Mouse (Mus musculus): ENCODE measurements at regions not wholly inside any gene's neighbourhood (a gene's known extent, or its start where the extent isn't known, plus 50 kb on each side); places are given as distances from the start of the nearest gene placed in this dataset.

DNA sequence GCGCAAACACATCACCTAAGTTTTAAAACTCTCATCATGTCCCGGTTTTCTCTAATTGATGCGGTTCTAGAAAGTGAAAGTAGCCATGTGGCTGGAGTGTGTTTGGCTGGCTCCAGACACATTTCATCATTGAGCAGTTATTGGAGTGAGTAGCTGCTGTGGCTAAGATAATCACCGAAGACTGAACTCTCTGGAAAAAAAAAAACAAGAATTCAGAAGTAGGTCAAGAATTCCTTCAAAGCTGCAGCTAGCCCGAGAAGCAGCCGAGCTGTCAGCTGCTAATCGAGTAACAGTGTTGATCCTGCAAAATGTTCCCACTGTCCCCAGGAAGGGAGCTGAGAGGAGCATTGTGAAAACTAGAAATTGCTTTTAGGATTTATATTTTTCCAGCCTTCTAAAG lies 509.0 kb upstream of the Map3k7 start:
- no peaks in the 10 kb centered on the region for H3K27me3 ChIP-seq (ENCODE audit: control insufficient read depth, insufficient read depth, insufficient read length)
- no peak overlapping the region for H3ac ChIP-seq (ENCODE audit: control insufficient read depth, insufficient read length)
- H3K79me2 ChIP-seq (ENCODE audit: control insufficient read depth, insufficient read depth): no peaks in the 10 kb centered on the region
- no peak for TF ChIP-seq TCF3 (IDR thresholded peaks at IDR 0.05; ENCODE audit: insufficient read length, low read depth)
- TF ChIP-seq SRF (IDR thresholded peaks at IDR 0.05; ENCODE audit: control insufficient read depth, insufficient read length, low read depth): no peak
- TF ChIP-seq USF1 (IDR thresholded peaks at IDR 0.05; ENCODE audit: low read depth): no peak
- TF ChIP-seq TCF12 (IDR thresholded peaks at IDR 0.05; ENCODE audit: insufficient read depth, poor library complexity, severe bottlenecking): no peak
- TF ChIP-seq CEBPB (IDR thresholded peaks at IDR 0.05; ENCODE audit: insufficient read depth, poor library complexity, severe bottlenecking): no peak
- no peak for TF ChIP-seq MYOD1 (IDR thresholded peaks at IDR 0.05; ENCODE audit: control insufficient read depth in 1 of 3, insufficient read length in 2 of 3, low read depth in 2 of 3)
- TF ChIP-seq POLR2AphosphoS2 (IDR thresholded peaks at IDR 0.05; ENCODE audit: insufficient read length, low read depth): no peak
- TF ChIP-seq E2F4 (IDR thresholded peaks at IDR 0.05; ENCODE audit: insufficient read depth): no peak
- no peak for TF ChIP-seq MAX (IDR thresholded peaks at IDR 0.05; ENCODE audit: low read depth)
- TF ChIP-seq POLR2A (IDR thresholded peaks at IDR 0.05; ENCODE audit: insufficient read length, low read depth): no peak
- TF ChIP-seq REST (IDR thresholded peaks at IDR 0.05; ENCODE audit: insufficient read depth, insufficient read length): no peak
- no peak for TF ChIP-seq MYOG (IDR thresholded peaks at IDR 0.05; ENCODE audit: control insufficient read depth in 1 of 3, insufficient read depth in 1 of 3, insufficient read length in 2 of 3, low read depth in 2 of 3)
- no peaks in the 10 kb centered on the region for H3K36me3 ChIP-seq (ENCODE audit: control insufficient read depth, insufficient read depth)
- H3K4me3 ChIP-seq: no peak overlapping the region
- peak overlapping the region; percentile 83 for H3K4me2 ChIP-seq (ENCODE audit: low read depth)

DNA sequence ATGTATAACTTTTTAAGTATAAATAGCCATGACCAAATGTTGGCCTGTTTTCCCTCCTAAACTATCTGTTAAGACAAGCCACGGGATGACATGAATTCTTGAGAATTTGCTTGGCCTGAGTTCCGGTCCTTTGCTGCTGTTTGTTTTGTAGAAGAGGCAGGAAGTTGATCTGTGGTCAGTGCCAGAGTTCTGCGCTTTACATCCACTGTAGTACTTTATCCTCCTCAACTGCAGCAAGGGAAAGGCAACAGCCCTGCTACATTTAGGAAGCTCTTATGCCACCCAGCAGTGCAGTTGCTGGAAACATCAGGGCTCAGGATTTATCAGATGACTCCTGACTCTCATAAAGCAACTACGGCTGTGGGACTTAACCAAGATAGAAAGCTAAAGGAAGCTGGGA lies 508.4 kb upstream of the Map3k7 start:
- Histone ChIP-seq H3K4me2 (ENCODE audit: low read depth) (peak overlapping the region; percentile 83), H3ac (ENCODE audit: control insufficient read depth, insufficient read length) (no peak overlapping the region), H3K36me3 (ENCODE audit: control insufficient read depth, insufficient read depth) (no peaks in the 10 kb centered on the region), H3K4me3 (no peak overlapping the region), H3K27me3 (ENCODE audit: control insufficient read depth, insufficient read depth, insufficient read length) (no peaks in the 10 kb centered on the region), H3K79me2 (ENCODE audit: control insufficient read depth, insufficient read depth) (no peaks in the 10 kb centered on the region)
- TF ChIP-seq MYOG (IDR thresholded peaks at IDR 0.05; ENCODE audit: control insufficient read depth in 1 of 3, insufficient read depth in 1 of 3, insufficient read length in 2 of 3, low read depth in 2 of 3): no peak
- TF ChIP-seq POLR2A (IDR thresholded peaks at IDR 0.05; ENCODE audit: insufficient read length, low read depth): no peak
- TF ChIP-seq MYOD1 (IDR thresholded peaks at IDR 0.05; ENCODE audit: control insufficient read depth in 1 of 3, insufficient read length in 2 of 3, low read depth in 2 of 3): no peak
- no peak for TF ChIP-seq E2F4 (IDR thresholded peaks at IDR 0.05; ENCODE audit: insufficient read depth)
- no peak for TF ChIP-seq POLR2AphosphoS2 (IDR thresholded peaks at IDR 0.05; ENCODE audit: insufficient read length, low read depth)
- no peak for TF ChIP-seq REST (IDR thresholded peaks at IDR 0.05; ENCODE audit: insufficient read depth, insufficient read length)
- TF ChIP-seq USF1 (IDR thresholded peaks at IDR 0.05; ENCODE audit: low read depth): no peak
- TF ChIP-seq SRF (IDR thresholded peaks at IDR 0.05; ENCODE audit: control insufficient read depth, insufficient read length, low read depth): no peak
- no peak for TF ChIP-seq TCF3 (IDR thresholded peaks at IDR 0.05; ENCODE audit: insufficient read length, low read depth)
- no peak for TF ChIP-seq CEBPB (IDR thresholded peaks at IDR 0.05; ENCODE audit: insufficient read depth, poor library complexity, severe bottlenecking)
- TF ChIP-seq TCF12 (IDR thresholded peaks at IDR 0.05; ENCODE audit: insufficient read depth, poor library complexity, severe bottlenecking): no peak
- no peak for TF ChIP-seq MAX (IDR thresholded peaks at IDR 0.05; ENCODE audit: low read depth)

DNA sequence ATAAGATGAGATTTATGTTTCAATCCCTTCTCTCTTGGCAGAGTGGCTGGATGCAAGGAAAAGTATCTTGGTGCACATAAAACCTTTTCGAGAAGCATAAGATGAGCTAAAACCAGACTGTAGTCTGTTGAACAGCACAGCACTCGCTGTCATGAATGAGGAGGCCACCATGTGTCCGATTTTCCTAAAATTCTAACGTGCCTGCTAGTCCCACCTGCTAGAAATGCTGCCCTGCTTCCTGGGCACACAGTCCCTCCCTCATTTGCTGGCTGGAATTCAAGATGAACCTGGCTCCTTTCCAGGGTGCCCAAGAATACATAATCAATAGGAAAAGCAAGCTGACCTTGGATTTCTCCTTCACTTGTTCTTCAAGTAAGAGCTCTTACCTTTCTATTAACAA lies 501.4 kb upstream of the Map3k7 start:
- Histone ChIP-seq H3K79me2 (ENCODE audit: control insufficient read depth, insufficient read depth) (no peaks in the 10 kb centered on the region), H3K36me3 (ENCODE audit: control insufficient read depth, insufficient read depth) (no peaks in the 10 kb centered on the region), H3K4me2 (ENCODE audit: low read depth) (no peak overlapping the region), H3ac (ENCODE audit: control insufficient read depth, insufficient read length) (no peak overlapping the region), H3K27me3 (ENCODE audit: control insufficient read depth, insufficient read depth, insufficient read length) (no peaks in the 10 kb centered on the region), H3K4me3 (no peak overlapping the region)
- no peak for TF ChIP-seq POLR2AphosphoS2 (IDR thresholded peaks at IDR 0.05; ENCODE audit: insufficient read length, low read depth)
- TF ChIP-seq TCF3 (IDR thresholded peaks at IDR 0.05; ENCODE audit: insufficient read length, low read depth): no peak
- no peak for TF ChIP-seq POLR2A (IDR thresholded peaks at IDR 0.05; ENCODE audit: insufficient read length, low read depth)
- no peak for TF ChIP-seq MAX (IDR thresholded peaks at IDR 0.05; ENCODE audit: low read depth)
- no peak for TF ChIP-seq CEBPB (IDR thresholded peaks at IDR 0.05; ENCODE audit: insufficient read depth, poor library complexity, severe bottlenecking)
- TF ChIP-seq SRF (IDR thresholded peaks at IDR 0.05; ENCODE audit: control insufficient read depth, insufficient read length, low read depth): no peak
- TF ChIP-seq USF1 (IDR thresholded peaks at IDR 0.05; ENCODE audit: low read depth): no peak
- no peak for TF ChIP-seq E2F4 (IDR thresholded peaks at IDR 0.05; ENCODE audit: insufficient read depth)
- no peak for TF ChIP-seq MYOG (IDR thresholded peaks at IDR 0.05; ENCODE audit: control insufficient read depth in 1 of 3, insufficient read depth in 1 of 3, insufficient read length in 2 of 3, low read depth in 2 of 3)
- TF ChIP-seq TCF12 (IDR thresholded peaks at IDR 0.05; ENCODE audit: insufficient read depth, poor library complexity, severe bottlenecking): no peak
- no peak for TF ChIP-seq REST (IDR thresholded peaks at IDR 0.05; ENCODE audit: insufficient read depth, insufficient read length)
- no peak for TF ChIP-seq MYOD1 (IDR thresholded peaks at IDR 0.05; ENCODE audit: control insufficient read depth in 1 of 3, insufficient read length in 2 of 3, low read depth in 2 of 3)

DNA sequence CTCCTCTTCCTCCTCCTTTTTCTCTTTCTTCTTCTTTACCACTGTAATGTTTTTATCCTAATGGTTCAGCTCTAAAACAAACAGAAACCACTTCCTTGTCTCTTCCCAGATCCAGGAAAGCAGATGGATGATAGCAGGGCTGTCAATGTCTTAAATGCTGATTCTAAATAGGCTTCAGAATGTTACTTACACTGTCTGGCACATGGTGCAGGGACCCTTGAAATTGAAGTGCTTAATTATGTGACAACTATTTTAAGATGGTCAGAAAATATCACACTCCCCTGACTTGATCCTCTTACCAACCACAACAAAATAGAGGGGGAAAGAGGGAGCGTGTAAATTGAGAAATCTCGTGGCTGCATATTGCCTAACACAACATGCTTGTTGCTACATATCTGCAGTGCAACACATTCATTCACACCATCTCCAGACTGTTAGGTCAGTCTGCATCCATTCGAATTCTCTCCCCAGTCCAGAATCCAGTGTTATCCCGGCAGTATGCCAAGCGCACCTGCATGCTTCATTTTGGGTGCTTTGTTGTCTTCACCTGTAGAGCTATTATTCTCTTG lies 500.7 kb upstream of the Map3k7 start:
- Histone ChIP-seq H3K4me2 (ENCODE audit: low read depth) (no peak overlapping the region), H3K79me2 (ENCODE audit: control insufficient read depth, insufficient read depth) (no peaks in the 10 kb centered on the region)

More for the DNA sequence above, 500.7 kb upstream of the Map3k7 start:
- H3K36me3 ChIP-seq (ENCODE audit: control insufficient read depth, insufficient read depth): no peaks in the 10 kb centered on the region
- no peak overlapping the region for H3ac ChIP-seq (ENCODE audit: control insufficient read depth, insufficient read length)
- H3K27me3 ChIP-seq (ENCODE audit: control insufficient read depth, insufficient read depth, insufficient read length): no peaks in the 10 kb centered on the region
- TF ChIP-seq MAX (IDR thresholded peaks at IDR 0.05; ENCODE audit: low read depth): no peak
- TF ChIP-seq REST (IDR thresholded peaks at IDR 0.05; ENCODE audit: insufficient read depth, insufficient read length): no peak
- no peak for TF ChIP-seq TCF3 (IDR thresholded peaks at IDR 0.05; ENCODE audit: insufficient read length, low read depth)
- no peak for TF ChIP-seq POLR2AphosphoS2 (IDR thresholded peaks at IDR 0.05; ENCODE audit: insufficient read length, low read depth)
- no peak for TF ChIP-seq MYOG (IDR thresholded peaks at IDR 0.05; ENCODE audit: control insufficient read depth in 1 of 3, insufficient read depth in 1 of 3, insufficient read length in 2 of 3, low read depth in 2 of 3)
- H3K4me3 ChIP-seq: no peak overlapping the region
